Mouse (Mus musculus) ovary, postnatal 10 days (tissue): ENCODE measurements around the gene Lif.

Experiments
- DNase-seq: peaks from one replicate; pipeline ENCODE4 v3.0.0; 2022; ENCODE audit warnings: low spot score

Gene Lif

DNA sequence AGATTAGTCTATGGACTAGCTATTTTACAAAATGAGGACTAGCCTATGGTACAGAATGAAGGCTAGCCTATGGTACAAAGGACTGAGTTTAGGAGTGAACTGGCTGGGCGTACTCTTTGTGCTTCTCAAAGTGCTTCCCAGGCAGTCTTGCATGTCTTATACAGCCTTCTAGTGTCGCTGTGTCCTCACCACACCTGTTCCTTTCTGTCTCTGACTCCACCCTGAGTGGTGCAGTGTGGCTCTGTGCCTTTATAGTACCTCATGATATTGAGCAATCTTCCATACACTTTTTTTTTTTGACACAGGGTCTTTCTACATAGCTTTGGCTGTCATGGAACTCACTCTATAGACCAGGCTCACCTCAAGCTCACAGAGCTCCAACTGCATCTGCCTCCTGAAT, 25.9 kb upstream of the Lif start:
- no peak for DNase-seq

GRCm38 (mm10) chr11:4232644-4233043, 24.7 kb upstream of the Lif start:
- no peak for DNase-seq

DNA sequence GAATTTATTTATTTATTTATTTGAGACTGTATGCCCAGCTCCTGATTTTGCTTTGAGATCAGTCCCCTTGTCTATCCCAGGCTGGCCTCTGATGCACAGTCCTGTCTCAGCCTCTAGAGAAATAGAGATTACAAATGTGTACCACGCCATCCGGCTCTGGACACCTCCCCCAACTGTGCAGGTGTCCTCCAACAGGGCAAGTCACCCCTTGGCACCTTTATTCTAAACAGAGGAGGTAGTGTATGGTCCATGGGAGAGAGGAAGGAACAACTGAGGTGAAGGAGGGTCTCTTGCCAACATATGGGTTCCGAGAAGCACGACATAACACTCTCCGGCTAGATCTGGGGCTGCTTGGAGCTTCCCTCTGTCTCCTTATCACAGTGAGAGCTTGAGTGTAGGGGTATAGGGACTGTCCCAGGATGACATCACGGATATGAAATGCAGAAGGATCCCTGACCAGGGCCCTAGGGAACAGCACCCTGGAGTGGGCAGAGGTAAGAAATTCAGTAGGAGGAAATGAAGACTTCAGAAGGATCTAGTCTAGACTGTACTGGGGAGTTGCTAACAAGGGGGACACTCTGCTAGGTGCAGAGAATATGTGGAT, 22.2 kb upstream of the Lif start:
- no peak for DNase-seq

DNA sequence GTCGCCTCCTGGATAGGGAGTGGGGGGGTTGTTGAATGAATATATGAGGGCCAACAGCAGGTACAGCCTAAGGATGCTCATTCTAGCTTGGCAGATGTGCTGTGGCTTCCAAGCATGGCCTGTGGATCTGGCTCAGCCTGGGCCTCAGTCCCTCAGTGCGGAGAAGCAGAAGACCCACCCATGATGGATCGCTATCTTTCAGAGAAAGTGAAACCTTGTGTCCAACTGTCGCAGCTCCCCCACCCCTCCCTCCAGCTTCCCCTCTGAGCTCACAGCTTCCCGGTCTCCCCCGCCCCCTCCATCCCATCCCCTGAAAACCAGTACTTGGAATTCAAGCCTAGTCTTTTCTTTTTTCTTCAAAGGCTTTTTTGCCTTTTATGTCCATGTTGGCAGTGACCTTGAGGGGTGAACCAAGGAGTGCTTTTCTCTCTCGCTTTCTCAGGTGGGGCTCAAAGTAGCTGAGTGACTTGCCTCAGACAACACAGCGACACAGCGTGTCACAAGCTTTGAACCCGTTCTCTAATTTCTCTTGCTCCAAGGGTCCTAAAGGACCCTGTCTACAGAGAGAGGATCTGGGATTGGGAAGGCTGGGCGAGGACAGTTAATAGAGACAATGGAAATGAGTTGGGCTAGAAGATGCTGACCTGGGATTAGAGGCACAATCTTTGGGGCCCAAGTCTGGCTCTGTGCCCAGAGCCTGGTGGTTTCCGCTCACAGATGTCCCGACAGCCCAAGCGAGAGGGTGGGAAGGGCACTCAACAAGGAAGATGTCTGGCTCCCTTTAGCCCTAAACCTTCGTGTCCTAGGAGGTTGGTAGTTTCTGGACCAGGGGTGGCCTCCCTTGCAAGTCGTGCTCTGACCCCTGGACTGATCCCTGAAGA, 21.5 kb upstream of the Lif start, which contains the start of gene Osm:
Gene Osm, plus strand, starts transcription at position 756 of the 881 bp plus-strand sequence.
- DNase-seq: no peak

GRCm38 (mm10) chr11:4236546-4237067, 20.8 kb upstream of the Lif start:
- DNase-seq: no peak

DNA sequence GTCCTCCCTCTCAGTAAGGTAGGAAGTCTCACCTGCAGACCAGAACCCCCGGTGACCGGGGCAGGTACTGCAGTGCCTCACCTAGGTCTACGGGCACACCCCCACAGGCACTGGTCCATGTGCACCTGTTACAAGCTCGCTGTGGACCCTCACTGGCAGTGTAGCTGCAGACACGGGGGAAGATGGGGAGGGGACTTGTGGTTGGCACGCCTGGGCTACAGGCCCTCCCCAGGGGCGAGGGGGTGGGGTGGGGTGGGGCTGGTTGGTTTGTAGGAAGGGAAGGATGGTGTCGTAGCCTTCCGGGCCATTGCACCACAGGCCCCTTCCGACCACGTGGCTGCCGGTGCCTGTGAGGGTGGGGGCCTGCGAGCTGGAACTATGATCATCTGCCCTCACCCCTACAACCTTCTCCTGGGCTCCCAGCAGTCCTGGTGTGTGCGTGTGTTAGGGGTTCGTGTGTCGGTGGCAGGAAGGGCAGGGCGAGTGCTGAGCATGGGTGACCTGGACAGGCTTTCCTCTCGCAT, 19.9 kb upstream of the Lif start:
- DNase-seq: no peak

- DNase-seq: no peak
These were observed 19.2 kb upstream of the Lif start for GRCm38 (mm10) chr11:4238167-4238566.

GRCm38 (mm10) chr11:4239691-4240090, 17.7 kb upstream of the Lif start:
- no peak for DNase-seq

DNA sequence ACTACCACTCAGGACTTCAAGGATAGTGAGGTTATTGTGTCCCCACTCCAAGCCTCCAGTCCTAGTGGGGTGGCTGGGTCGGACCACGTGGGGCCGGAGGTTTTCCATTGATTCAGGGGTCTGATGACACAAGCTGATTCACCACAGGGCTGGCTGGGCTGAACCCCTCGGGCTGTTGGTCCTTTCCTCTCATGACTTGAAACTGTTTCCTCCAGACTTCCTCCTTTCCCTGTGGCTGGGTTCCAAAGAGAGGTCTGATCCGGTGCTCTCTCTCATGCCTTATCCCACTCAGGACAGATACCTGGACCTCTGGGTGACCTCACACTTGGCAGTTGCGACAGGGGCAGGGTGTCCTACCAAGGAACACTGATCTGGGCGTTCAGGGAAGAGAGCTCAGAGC, 17.2 kb upstream of the Lif start:
- no peak for DNase-seq

DNA sequence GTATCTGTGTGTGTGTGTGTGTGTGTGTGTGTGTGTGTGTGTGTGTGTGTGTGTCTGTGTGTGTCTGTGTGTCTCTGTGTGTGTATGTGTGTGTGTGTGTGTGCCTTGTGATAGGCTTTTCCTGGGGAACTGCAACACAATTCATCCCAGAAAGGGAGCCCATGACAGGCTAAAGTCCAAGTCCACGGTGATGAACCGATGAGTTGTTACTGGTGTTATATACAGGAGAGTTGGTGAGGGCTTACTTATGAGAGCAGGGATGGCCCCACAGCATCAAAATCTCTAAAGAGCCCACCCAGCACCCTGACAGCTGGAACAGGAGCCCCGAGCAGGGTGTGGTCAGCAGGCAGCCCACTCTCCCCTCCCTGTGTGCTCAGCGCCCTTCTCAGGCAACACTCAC, 16.2 kb upstream of the Lif start:
- DNase-seq: no peak

- no peak for DNase-seq
These were observed 11.2 kb upstream of the Lif start for GRCm38 (mm10) chr11:4246126-4246525.

GRCm38 (mm10) chr11:4246623-4247022, 10.7 kb upstream of the Lif start:
- DNase-seq: no peak

GRCm38 (mm10) chr11:4247201-4247959, 10.0 kb upstream of the Lif start:
- DNase-seq: no peak

DNA sequence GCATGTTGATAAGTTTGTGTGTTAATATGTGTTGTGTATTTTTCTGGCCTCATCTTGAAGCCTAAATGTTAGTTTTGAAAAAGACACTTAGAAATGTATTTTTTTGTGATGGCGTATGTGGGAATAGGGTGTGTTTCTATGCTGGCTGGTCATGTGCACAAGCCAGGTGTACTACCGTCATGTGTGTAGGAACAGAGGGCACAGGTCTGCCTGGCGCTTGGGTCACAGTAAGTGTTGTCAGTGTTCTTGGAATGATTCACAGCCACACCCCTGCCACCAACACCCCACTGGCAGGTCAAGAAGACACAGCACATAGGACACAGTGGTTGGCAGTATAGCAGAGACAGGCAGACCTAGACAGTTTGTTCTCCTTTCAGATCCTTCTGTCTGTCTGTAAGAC, 8.2 kb upstream of the Lif start:
- no peak for DNase-seq

GRCm38 (mm10) chr11:4250290-4250689, 7.1 kb upstream of the Lif start:
- no peak for DNase-seq

DNA sequence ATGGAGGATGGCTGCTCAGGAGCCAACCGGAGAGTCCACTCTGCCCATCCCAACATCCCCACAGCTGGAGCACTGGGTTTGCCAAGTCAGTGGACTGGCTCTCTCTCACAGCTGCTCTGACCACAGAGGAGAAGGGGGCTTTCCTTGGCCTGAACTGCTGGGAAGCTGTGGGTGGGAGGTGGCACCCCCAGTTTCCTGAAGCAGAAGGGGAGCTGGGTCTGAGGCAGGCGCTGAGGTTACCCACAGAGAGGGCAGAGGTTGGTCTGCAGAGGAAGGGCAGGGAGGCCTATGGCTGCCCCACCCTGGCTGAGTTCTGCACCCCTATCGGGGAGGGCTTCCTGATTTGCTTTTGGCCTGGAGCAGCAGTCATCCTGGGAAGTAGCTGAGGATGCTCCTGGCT, 6.0 kb upstream of the Lif start:
- no peak for DNase-seq

- no peak for DNase-seq
These were observed 4.5 kb upstream of the Lif start for GRCm38 (mm10) chr11:4252886-4253285.

DNA sequence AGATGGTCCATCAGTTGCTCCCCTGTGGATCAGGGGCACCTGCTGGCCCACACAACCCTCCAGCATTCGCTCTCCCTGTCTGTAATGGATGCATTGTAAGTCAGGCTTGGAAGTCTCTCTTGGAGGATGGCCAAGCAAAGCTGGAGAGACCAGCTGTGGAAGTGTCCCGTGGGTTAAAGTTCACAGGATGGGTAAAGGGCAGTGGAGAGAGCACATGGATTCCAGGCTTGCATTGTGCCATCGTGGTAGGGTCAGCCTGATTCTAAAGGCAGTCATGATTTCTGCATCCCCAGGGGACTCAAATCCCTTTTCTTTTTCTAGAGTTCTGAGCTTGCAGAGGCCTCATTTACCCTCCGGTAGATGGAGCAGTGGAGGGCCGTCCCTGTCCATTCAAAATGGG, 399 bp downstream of the Lif start:
- no peak for DNase-seq

DNA sequence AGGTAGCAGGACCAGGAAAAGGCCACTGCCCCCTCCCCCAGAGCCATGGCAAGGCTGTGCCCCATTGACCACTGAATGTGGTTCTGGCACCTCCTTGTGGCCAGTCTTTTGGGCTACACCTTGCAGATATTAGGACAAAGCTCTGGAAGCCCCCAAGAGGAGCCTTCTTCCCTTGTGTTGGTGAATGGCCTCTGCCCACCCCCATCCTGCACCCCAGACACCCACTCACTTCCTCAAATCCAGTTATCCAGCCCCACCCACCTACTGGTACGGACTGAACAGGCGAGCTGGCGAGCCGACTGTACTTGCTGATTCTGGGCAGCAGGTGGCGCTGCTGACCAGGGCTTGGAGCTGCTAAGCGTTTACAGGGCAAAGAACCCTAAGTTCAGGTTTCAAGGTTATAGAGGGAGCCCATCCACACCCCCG, 1.3 kb downstream of the Lif start:
- DNase-seq: peak; percentile 79

DNA sequence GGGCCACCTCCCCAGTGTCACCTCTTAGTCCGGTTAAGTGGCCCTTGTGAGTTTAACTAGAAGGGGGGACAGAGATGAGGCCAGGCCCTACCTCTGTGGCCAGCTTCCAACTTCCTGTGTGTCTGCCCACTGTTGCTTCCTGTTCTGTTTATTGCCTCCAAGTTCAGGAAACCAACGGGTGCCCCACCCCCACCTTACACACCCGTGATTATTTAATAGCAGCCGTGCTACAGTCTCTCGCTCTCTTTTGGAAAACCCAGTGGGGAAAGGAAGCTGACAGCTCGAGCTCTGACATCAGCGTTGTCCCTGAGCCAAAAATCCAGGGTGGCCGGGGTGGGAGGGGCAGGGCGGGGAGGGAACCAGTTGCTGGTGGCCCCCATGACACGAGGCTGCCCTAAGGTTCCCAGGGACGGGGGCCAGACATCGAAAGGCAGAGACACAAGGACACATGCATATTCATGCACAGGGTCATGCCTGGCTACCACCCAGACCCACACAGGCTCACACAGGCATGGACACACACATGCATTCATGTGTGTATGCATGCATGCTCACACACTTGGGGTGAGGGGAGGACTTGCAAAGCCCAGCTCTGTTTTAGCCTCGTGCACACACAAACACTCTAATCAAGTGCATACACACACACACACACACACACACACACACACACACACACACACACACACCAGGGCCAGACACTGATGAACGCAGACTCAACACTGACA, 3.3 kb downstream of the Lif start:
- DNase-seq: no peak

DNA sequence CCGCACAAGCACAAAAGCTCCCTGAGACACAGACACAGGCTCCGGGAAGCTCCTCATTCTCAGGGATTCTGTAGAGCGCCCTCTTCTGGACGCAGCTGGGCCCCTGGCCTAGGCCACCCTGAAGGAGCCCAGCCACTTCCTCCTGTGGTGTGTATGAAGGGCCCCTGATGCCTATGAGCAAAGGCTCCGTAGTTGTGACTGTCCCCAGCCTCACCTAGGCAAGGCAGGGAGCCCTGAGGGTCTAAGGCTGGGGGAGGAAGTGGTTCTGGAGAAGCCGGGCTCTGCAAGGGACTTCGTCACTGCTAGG, 3.8 kb downstream of the Lif start:
- DNase-seq: peak; percentile 52

DNA sequence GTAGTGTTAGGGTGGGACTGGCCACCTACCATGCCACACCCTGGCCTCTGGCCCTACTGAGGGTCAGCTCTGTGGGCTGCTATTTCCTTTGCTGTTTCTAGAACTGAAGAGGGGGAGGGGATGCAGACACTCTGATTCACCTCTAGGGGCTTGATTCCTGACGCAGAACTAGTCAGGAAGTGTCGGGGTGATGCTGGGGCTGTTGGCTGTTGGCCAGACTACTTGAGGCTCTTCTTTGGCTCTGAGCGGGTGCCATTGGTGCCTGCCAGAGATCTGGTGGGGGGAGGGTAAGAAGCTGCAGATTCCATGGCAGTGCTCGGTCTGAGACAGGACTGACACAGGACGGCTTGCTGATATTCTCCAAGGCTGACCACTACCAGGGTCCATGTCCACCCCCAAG, 4.6 kb downstream of the Lif start:
- no peak for DNase-seq
